Mouse (Mus musculus): ENCODE data around the gene Gm20831. TPM values are rescaled to one million over a fixed set of nuclear protein-coding genes. Genes with fewer than 3 reads are reported as not detected.
"Not testable (repeated sequence)": the region's sequence is repeated elsewhere in the genome, so short reads cannot be mapped to it uniquely, and the experiment has no call there.

The Gm20831 gene
- polyA plus RNA-seq (2015; fragmentation: Nextera tagmentation; extraction: Ambion mirVana) = not detected in 2 replicates

GRCm38 (mm10) chrY:17874441-17874840 is at the start of gene Gm20831, which contains the start of gene Gm20772:
Gm20831 (plus strand) TSS chrY:17874741.
Gm20772 (plus strand) TSS chrY:17874741.
- H3K27ac ChIP-seq; ATAC-seq (replicated peaks; ENCODE audit: low FRiP score); H3K4me3 ChIP-seq (replicated peaks); H3K4me2 ChIP-seq; H3K36me3 ChIP-seq; H3K9ac ChIP-seq; H3K27me3 ChIP-seq; H3K4me1 ChIP-seq; H3K9me3 ChIP-seq (replicated peaks): not testable (repeated sequence)

GRCm38 (mm10) chrY:17846166-17846565 is 28.4 kb upstream of the Gm20831 start, which contains the start of gene Gm21904:
Gm21904 (minus strand) TSS chrY:17846266.
- H3K4me3 ChIP-seq (replicated peaks); H3K4me1 ChIP-seq; H3K36me3 ChIP-seq; ATAC-seq (replicated peaks; ENCODE audit: low FRiP score); H3K4me2 ChIP-seq; H3K27ac ChIP-seq; H3K9ac ChIP-seq; H3K27me3 ChIP-seq; H3K9me3 ChIP-seq (replicated peaks): not testable (repeated sequence)
- WGBS = no CpG with 5 or more reads among the region's 3 CpGs

GRCm38 (mm10) chrY:17937230-17937629 is 62.7 kb downstream of the Gm20831 start, which contains the start of gene Srsy:
Srsy (minus strand) TSS chrY:17937330.
- not testable (repeated sequence) for H3K27ac ChIP-seq; H3K4me1 ChIP-seq; ATAC-seq (replicated peaks; ENCODE audit: low FRiP score); H3K4me3 ChIP-seq (replicated peaks); H3K36me3 ChIP-seq; H3K4me2 ChIP-seq; H3K27me3 ChIP-seq; H3K9ac ChIP-seq; H3K9me3 ChIP-seq (replicated peaks)
- no CpG with 5 or more reads among the region's 1 CpGs for WGBS

Other genes starting within 250 kb of the Gm20831 start
- gene Gm21904, start 28.5 kb upstream of the Gm20831 start, polyA plus RNA-seq (2015; fragmentation: Nextera tagmentation; extraction: Ambion mirVana) = not detected in 2 replicates
- gene Gm20772, start within 50 bp of the Gm20831 start, polyA plus RNA-seq (2015; fragmentation: Nextera tagmentation; extraction: Ambion mirVana) = not detected in 2 replicates
- gene Srsy, start 62.6 kb downstream of the Gm20831 start, polyA plus RNA-seq (2015; fragmentation: Nextera tagmentation; extraction: Ambion mirVana) = not detected in 2 replicates
- gene Gm21764, start 187.1 kb downstream of the Gm20831 start, polyA plus RNA-seq (2015; fragmentation: Nextera tagmentation; extraction: Ambion mirVana) = not detected in 2 replicates
- not detected in 2 replicates for gene Ssty1, start 214.4 kb downstream of the Gm20831 start, polyA plus RNA-seq (2015; fragmentation: Nextera tagmentation; extraction: Ambion mirVana)